Mouse (Mus musculus) midbrain, embryonic 12.5 days (tissue): Measurements from ENCODE around the gene Apol8. TPM values are rescaled to one million over a fixed set of nuclear protein-coding genes. Genes with fewer than 3 reads are reported as not detected.

ENCODE experiments used
- ATAC-seq: fragments of 200-750 bp; cut with Nextera tagmentation; 2 replicates; pipeline ENCODE4 v1.8.0; 2017; ENCODE audit warnings: low read depth, moderate TSS enrichment, moderate library complexity; ENCODE audit not compliant: low FRiP score
- H3K27ac ChIP-seq: fragments of 300-500 bp; sonication (generic); replicated peaks from 2 replicates; pipeline ENCODE4 v1.5.1; 2016; ENCODE audit warnings: mild to moderate bottlenecking
- H3K27me3 ChIP-seq: fragments of 300-500 bp; sonication (generic); 2 replicates; pipeline ENCODE4 v1.6.1; 2016; ENCODE audit warnings: mild to moderate bottlenecking
- H3K36me3 ChIP-seq: fragments of 300-500 bp; sonication (generic); 2 replicates; pipeline ENCODE4 v1.6.1; 2016
- H3K4me1 ChIP-seq: fragments of 300-500 bp; sonication (generic); 2 replicates; pipeline ENCODE4 v1.6.1; 2016
- H3K4me2 ChIP-seq: fragments of 300-500 bp; sonication (generic); replicated peaks from 2 replicates; pipeline ENCODE4 v1.6.1; 2016; ENCODE audit warnings: mild to moderate bottlenecking, moderate library complexity
- H3K4me3 ChIP-seq: fragments of 300-500 bp; sonication (generic); 2 replicates; pipeline ENCODE4 v1.5.1; 2016; ENCODE audit warnings: mild to moderate bottlenecking
- H3K9ac ChIP-seq: fragments of 300-500 bp; sonication (generic); replicated peaks from 2 replicates; pipeline ENCODE4 v1.6.1; 2016; ENCODE audit warnings: mild to moderate bottlenecking, moderate library complexity
- H3K9me3 ChIP-seq: fragments of 300-500 bp; sonication (generic); 2 replicates; pipeline ENCODE4 v1.6.1; 2016; ENCODE audit warnings: mild to moderate bottlenecking
- WGBS: fragments of 180-500 bp; shearing (Covaris S2); methylation state at CpG from one replicate; pipeline ENCODE4 v1.1.7; 2016; 5-methylcytosine and 5-hydroxymethylcytosine counted together
- polyA plus RNA-seq: library from polyadenylated mRNA; unstranded; fragments of >200 nt; fragmentation: Nextera tagmentation; extraction: Ambion mirVana; gene quantifications from 2 replicates; pipeline ENCODE4 v1.2.1, GENCODE M21; 2016

Gene Apol8
- polyA plus RNA-seq: 0.22 and 0.40 TPM in 2 replicates

DNA sequence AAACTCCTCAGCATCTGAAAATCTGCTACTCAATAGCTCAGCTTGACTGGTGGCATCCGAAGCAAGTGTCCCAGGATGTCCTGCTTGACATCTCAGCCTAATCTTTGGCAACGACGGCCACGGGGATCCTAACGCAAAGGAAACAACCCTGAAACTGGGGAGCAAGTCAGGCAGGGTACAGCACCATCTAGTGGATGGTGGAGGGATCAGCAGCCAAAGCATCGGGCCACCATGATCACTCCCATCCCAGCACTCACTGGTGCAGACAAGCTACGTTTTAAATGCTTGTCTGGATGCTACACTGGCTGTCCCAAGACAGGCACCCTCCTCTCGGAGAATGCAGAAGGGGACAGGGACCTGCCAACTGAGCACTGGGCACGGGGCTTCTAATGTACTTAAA is at the start of gene Apol8:
Gene Apol8, minus strand, starts transcription at position 156 of the 400 bp plus-strand sequence.
- 6% methylated on average over 9 of the region's 9 CpGs for WGBS
- no peak within 1 kb of the TSS for H3K27ac ChIP-seq
- H3K4me3 ChIP-seq: no peak within 1 kb of the TSS
- 0 out of 2 replicates have a peak, but pooled peaks cover 3% of the 10 kb centered on the region for H3K27me3 ChIP-seq
- no peak within 1 kb of the TSS for H3K4me2 ChIP-seq
- no peaks in the 10 kb centered on the region for H3K9me3 ChIP-seq
- peaks cover 9% of the 10 kb centered on the region for H3K36me3 ChIP-seq
- H3K4me1 ChIP-seq: no peaks in the 10 kb centered on the region
- ATAC-seq: no peak
- no peak within 1 kb of the TSS for H3K9ac ChIP-seq

DNA sequence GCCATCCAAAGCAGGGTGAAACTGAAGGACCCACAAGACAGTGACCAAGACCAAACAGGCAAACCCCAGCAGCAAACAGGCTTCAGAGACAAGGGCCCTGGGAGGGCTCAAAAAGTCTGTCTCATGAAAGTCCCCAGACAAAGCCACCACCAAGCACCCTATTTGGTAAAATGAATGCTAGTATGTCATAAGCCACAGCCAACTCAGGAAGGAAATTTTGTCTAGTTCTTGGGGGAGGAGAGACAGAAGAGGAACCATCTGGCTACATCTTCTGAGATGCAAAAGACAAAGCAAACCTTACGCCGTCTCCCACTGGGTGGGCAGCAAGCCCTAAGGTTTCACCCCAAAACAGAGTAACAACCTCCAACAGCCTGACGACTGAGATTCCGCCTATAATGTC is 48.9 kb upstream of the Apol8 start:
- Histone ChIP-seq H3K27ac (no peak overlapping the region), H3K36me3 (peaks cover 22% of the 10 kb centered on the region), H3K4me1 (peaks cover 5% of the 10 kb centered on the region; the same call in 1 of the 2 replicates), H3K4me2 (no peak overlapping the region), H3K27me3 (no peaks in the 10 kb centered on the region), H3K9ac (no peak overlapping the region), H3K4me3 (no peak overlapping the region), H3K9me3 (no peaks in the 10 kb centered on the region)
- WGBS: 87% methylated on average over 4 of the region's 4 CpGs
- no peak for ATAC-seq

DNA sequence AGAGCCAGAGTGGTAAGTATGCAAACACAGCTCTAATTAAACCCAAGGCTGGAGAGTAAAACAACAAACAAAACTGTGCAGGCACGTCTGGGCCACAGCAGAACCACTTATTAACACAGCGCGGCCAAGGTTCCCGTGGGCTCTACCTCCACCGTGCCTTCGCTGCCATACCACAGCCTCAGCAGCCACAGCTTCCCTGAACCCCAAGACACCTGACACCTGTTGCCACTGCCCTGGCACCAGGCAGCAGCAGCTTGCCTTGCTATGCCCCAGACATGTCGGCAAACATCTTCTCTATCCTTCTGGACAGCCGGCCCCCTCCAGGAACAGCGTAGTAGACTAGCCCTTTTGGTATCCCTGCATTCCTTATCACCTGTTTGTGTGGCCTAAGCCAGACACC is 48.1 kb upstream of the Apol8 start:
- Histone ChIP-seq H3K4me2 (no peak overlapping the region), H3K36me3 (peaks cover 22% of the 10 kb centered on the region), H3K27ac (no peak overlapping the region), H3K9ac (no peak overlapping the region), H3K4me3 (no peak overlapping the region), H3K27me3 (no peaks in the 10 kb centered on the region), H3K9me3 (no peaks in the 10 kb centered on the region), H3K4me1 (no peaks in the 10 kb centered on the region)
- no peak for ATAC-seq
- 86% methylated on average over 9 of the region's 9 CpGs for WGBS

DNA sequence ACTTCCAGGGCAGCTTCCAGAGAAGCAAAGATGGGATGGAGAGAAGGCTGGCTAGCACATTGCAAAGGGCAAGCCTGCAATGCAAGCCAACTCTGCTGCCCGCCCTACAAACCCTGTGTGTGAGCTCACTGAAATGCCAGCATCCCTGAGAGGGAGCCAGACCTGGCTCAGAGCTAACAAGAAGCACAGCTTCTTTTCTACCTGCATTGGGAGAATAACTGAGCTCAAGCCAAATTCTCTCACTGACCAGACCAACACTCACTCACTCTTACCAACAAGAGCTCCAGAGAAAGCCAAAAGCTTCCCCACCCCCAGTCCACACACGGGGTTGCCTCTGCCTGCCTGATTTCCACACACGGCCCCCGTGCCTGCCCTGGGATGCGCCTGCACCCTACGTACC is 47.7 kb upstream of the Apol8 start:
- Histone ChIP-seq H3K27me3 (no peaks in the 10 kb centered on the region), H3K4me1 (no peaks in the 10 kb centered on the region; the same call in 1 of the 2 replicates), H3K36me3 (peaks cover 22% of the 10 kb centered on the region), H3K4me2 (no peak overlapping the region), H3K4me3 (no peak overlapping the region), H3K9me3 (no peaks in the 10 kb centered on the region), H3K27ac (no peak overlapping the region), H3K9ac (no peak overlapping the region)
- WGBS: 93% methylated on average over 6 of the region's 6 CpGs
- no peak for ATAC-seq

DNA sequence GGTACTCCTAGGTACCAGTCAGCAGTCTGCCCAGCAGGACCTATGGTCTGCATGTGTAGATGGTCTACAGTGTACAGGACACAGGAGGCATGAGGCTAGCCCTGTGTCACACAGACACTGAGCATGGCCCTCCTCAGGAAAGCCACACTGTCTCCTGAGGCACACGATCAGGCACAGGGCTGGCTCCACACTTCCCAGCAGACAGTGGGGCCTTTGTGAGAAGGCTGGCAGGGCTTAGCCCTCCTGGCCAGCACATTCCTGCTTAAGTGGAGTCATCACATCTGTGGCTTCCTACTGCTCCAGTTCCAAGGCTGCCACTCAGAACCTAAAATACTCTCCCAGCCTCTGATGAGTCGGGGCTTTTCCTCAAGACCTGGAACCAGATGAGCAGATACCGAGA is 46.9 kb upstream of the Apol8 start:
- H3K9ac ChIP-seq: no peak overlapping the region
- ATAC-seq: no peak
- no peak overlapping the region for H3K4me2 ChIP-seq
- H3K27me3 ChIP-seq: no peaks in the 10 kb centered on the region
- H3K36me3 ChIP-seq: peaks cover 22% of the 10 kb centered on the region
- 0 out of 2 replicates have a peak overlapping the region, but pooled peaks have one; percentile 3 for H3K27ac ChIP-seq
- WGBS: 72% methylated on average over 3 of the region's 3 CpGs
- peaks cover 6% of the 10 kb centered on the region for H3K4me1 ChIP-seq
- H3K9me3 ChIP-seq: no peaks in the 10 kb centered on the region
- H3K4me3 ChIP-seq: no peak overlapping the region

DNA sequence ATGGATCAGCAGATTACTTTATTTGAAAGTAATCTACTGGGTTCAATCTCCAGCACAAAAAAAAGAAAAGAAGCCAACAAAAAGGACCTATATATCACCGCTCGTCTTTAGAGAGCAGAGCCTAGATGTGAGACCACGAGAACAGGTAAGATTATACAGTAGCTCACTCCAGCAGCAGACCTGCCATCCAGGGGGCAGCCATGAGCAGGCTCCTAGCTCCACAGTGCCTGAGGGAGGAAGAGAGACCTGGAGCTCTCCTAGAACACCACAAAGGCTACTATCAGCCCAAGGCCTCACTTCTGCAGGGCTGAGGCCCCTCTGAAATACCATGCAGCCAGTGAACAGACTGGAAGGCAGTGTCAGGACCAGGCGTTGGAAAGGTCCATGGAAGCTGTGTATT is 46.2 kb upstream of the Apol8 start:
- H3K4me1 ChIP-seq: peaks cover 11% of the 10 kb centered on the region
- peaks cover 22% of the 10 kb centered on the region for H3K36me3 ChIP-seq
- ATAC-seq: no peak
- H3K27ac ChIP-seq: no peak overlapping the region
- H3K4me3 ChIP-seq: no peak overlapping the region
- H3K9ac ChIP-seq: no peak overlapping the region
- H3K9me3 ChIP-seq: no peaks in the 10 kb centered on the region
- WGBS: 85% methylated on average over 4 of the region's 4 CpGs
- no peak overlapping the region for H3K4me2 ChIP-seq
- H3K27me3 ChIP-seq: no peaks in the 10 kb centered on the region

DNA sequence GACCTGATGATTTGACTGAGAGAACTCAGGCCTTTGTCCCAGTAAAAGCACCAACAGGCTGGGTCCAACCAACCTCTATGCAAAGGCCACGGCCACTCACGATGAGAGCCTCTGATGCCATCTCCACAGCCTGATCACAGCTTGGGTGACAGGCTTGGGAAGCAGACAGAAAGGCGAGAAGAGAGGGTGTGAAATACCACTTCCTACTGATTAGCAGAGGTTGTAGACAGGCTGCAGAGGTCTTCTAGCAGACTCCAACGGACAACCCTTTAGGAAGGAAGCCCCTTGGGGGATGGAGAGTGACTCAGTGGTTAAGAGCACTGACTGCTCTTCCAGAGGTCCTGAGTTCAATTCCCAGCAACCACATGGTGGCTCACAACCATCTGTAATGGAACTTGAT is 44.4 kb upstream of the Apol8 start:
- Histone ChIP-seq H3K9me3 (no peaks in the 10 kb centered on the region), H3K4me2 (no peak overlapping the region), H3K4me3 (no peak overlapping the region), H3K4me1 (peaks cover 16% of the 10 kb centered on the region), H3K36me3 (peaks cover 9% of the 10 kb centered on the region; the same call in 1 of the 2 replicates), H3K27ac (peak overlapping the region; percentile 39; the same call in 1 of the 2 replicates), H3K9ac (no peak overlapping the region), H3K27me3 (no peaks in the 10 kb centered on the region)
- no peak for ATAC-seq
- WGBS: 81% methylated on average over 4 of the region's 4 CpGs

DNA sequence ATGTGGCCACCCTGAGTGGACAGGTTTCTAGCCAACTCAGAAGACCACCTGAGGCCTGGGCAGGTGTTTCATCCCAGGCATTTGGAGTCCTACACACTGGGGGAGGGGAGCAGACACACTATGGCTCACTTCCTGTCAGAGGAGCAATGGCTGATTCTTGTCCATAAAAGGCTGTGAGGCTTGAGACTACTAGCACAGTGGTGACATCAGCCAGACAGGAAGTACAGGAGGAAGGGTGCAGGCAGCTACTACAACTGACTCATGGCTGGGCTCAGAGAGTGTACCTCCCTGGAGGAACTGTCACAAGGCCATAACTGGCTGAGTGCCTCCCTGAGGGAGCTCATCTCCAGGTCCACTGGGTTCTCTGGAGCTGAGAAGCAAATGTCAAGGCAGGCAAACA is 43.7 kb upstream of the Apol8 start:
- Histone ChIP-seq H3K9me3 (no peaks in the 10 kb centered on the region), H3K27ac (peak overlapping the region; percentile 39; the same call in 1 of the 2 replicates), H3K4me2 (no peak overlapping the region), H3K4me3 (no peak overlapping the region), H3K4me1 (peaks cover 16% of the 10 kb centered on the region), H3K27me3 (no peaks in the 10 kb centered on the region), H3K36me3 (peaks cover 10% of the 10 kb centered on the region; the same call in 1 of the 2 replicates), H3K9ac (0 out of 2 replicates have a peak overlapping the region, but pooled peaks have one; percentile 11)
- ATAC-seq: no peak

DNA sequence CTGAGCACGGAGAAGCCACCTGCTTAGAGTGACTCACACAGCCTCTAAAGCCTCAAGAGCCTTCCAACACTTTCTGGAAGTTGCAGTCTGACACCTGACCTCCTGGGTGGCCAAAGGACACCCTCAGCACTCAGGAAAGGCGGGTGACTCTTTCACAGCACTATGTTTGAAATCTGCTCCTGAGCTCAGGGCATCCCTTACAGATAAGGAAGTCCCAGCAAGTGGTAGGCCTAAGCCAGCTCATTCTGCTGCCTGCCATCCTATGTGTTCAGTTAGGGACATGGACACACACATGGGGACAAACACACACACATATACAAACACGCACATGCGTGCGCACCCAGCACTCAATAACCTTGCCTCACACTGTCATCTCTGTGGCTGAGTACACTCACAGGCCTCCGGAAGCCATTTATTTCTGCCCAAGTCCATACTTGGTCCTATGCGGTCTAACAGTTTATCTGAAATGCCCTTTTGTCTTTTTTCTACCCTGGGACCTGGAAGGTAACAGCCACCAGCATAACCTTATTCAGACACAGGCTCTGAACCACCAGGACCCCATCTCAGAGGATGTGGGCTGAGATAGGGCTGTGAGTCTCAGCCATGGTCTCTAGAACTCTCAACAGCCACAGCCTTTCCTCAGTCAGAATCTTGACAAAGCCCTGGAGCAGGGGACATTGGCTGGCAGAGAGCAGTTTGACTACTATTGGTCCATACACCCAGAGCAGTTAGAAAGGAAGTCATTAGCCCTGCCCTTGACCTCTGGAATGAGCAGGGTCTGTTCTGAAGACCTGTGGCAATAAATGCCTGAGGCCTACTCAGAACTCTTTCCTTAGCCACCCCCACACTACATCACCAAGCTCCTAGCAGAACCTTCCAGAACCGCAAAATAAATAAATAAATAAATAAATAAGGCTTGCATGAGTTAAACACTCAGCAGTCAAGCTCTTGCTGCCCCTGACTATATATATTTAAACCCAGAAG is 43.0 kb upstream of the Apol8 start:
- H3K4me2 ChIP-seq: no peak overlapping the region
- no peak overlapping the region for H3K9ac ChIP-seq
- 87% methylated on average over 8 of the region's 8 CpGs for whole genome bisulfite sequencing
- no peaks in the 10 kb centered on the region for H3K9me3 ChIP-seq
- H3K4me1 ChIP-seq: peaks cover 16% of the 10 kb centered on the region
- no peak for ATAC-seq
- H3K36me3 ChIP-seq: 0 out of 2 replicates have a peak, but pooled peaks cover 13% of the 10 kb centered on the region
- no peak overlapping the region for H3K4me3 ChIP-seq
- H3K27ac ChIP-seq: peak overlapping the region; percentile 63; the same call in 1 of the 2 replicates
- H3K27me3 ChIP-seq: no peaks in the 10 kb centered on the region

DNA sequence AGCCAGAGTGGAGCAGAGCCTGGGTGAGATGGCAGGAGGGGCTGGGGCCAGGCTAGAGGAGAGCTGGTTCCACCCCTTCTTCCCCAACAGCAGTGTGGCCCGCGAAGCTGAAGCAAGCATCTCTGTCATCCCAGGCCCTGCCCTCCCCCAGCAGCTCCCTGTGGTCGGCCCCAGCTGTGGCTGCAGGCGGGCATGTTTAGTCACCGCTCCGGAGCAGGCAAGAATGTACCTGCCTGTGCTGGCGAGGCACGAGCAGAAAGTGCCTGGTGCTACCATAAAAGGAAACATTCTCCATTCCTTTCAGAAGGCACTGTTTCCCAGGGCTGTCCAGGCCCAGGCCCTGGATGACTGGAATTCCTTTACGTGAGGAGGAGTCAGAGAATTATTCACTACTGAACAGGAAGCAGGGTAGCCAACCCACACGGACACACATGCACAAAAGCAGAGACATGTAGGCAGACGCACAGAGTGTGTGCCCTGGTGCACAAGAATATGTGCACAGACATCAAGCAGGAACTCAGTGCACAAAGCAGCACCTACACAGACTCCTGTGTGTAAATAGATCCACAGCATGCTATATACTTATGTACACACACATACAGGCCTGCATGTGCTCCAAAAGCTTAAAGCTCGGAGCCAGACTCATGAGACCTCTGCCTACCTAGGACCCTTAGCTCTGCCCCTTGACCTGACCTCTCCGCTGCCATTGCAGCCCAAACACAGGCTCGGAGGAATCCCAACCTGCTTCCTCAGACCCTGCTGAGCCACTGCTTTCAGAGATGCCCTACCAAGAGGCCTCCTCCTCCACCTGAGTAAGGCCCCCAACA is 42.1 kb upstream of the Apol8 start:
- no peak overlapping the region for H3K4me3 ChIP-seq
- no peak for ATAC-seq
- H3K9ac ChIP-seq: no peak overlapping the region
- H3K9me3 ChIP-seq: no peaks in the 10 kb centered on the region
- peaks cover 14% of the 10 kb centered on the region; the same call in 1 of the 2 replicates for H3K36me3 ChIP-seq
- WGBS: 32% methylated on average over 14 of the region's 14 CpGs
- no peaks in the 10 kb centered on the region for H3K27me3 ChIP-seq
- peaks cover 16% of the 10 kb centered on the region for H3K4me1 ChIP-seq
- no peak overlapping the region for H3K4me2 ChIP-seq
- H3K27ac ChIP-seq: peak overlapping the region; percentile 63

DNA sequence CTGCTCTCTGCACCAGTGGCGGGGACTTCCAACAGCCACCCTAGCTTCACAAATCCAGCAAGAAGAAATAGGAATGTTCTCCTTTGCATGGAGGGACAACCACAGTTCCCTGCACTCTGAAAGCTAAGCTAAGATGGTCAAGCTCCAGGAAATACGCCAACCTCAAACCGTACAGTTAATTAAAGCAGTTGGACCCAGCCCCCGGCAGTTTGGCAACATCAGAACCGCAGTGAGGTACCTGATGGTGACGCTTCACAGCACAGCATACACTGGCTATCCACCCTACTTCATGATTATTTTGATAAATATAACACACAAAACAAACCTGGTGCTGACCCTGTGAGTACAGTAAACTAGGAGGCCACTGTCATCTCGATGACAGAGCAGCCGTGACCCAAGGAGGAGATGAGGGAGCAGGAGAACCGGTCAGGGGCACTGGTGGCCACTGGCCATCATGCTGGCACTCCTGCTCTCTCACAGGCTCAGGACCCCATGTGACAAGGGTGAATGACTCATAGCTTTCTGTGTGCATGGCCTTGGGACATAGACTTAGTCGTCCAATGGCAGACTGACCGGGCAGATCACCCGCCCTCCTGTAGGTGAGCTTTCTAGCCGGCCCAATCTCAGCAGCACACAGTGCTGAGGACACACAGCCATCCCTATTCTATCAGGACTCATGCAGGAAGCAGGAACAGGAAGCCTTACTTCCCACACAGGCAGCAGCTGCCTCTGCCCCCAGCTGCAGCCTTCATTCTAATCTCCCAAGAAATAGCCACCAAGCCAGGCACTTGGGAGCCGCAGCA is 41.0 kb upstream of the Apol8 start:
- H3K27me3 ChIP-seq: no peaks in the 10 kb centered on the region
- peak overlapping the region; percentile 63 for H3K27ac ChIP-seq
- ATAC-seq: no peak
- peaks cover 16% of the 10 kb centered on the region for H3K4me1 ChIP-seq
- H3K4me2 ChIP-seq: no peak overlapping the region
- no peak overlapping the region for H3K9ac ChIP-seq
- no peak overlapping the region for H3K4me3 ChIP-seq
- 87% methylated on average over 14 of the region's 14 CpGs for WGBS
- H3K36me3 ChIP-seq: peaks cover 14% of the 10 kb centered on the region; the same call in 1 of the 2 replicates
- H3K9me3 ChIP-seq: no peaks in the 10 kb centered on the region
